Mouse (Mus musculus) right cerebral cortex, postnatal 36 days (tissue): ENCODE measurements around the gene Dock4.

Experiments
- DNase-seq, 2 experiments: peaks; one replicate each; pipeline ENCODE4 v3.0.0; 2022; ENCODE audit warnings: low spot score in 2 of 2, mixed read lengths in 1 of 2

The Dock4 gene

DNA sequence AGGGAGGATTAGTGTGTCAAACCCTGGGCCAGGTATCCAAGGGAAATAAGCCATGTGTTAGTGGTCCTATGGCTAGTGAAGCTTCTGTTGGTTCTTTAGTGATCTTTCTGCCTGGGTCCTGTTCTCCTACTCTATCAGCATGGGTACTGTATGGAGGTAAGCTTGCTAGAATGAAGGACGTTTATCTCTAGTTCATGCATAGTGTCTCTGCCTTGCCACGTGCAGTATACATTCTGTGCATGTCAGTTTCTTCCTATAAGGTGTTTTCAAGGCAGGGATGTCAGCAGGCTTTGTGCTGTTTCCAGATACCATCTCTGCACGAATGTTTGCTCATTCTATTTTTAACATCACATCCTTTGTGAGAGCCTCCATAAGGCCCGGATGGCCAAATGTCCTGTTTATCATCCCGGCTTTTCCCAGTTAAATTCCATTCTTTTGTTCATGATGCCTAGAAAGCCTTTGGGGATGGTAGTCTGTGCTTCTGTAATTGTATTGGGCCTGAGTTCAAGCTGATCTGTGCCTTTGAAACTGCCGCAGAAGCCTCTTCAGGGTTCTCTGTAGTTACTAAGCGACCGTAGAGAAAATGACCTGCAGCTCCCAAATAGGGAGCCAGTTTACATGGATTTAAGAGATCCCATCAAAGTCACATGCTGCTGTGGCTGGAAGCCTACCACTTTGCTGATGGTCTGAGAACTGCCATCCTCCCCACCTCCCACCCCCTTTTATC, 66.1 kb downstream of the Dock4 start:
- no peak for DNase-seq

- no peak for DNase-seq
These were observed 66.6 kb downstream of the Dock4 start for GRCm38 (mm10) chr12:40512370-40512693.

DNA sequence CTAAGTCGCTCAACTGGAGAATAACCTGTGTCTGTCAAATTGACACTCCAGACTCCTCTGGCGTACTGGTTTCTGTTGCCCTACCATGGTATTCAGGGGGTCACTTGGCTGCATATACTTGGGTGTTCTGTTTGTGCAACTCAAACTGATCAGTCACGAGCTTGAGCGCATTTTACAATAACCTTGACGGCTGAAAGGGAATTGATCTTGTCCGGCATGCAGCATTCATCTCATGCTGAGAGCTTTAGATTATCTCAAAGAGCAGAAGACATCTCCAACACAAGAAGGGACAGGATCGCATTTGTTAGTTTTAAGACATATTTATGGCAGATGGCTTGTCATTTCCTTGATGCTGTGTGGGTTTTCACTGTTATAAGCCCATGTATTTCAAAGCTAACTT, 67.2 kb downstream of the Dock4 start:
- no peak for DNase-seq

- DNase-seq: no peak
These were observed 68.3 kb downstream of the Dock4 start for GRCm38 (mm10) chr12:40514021-40514420.

DNA sequence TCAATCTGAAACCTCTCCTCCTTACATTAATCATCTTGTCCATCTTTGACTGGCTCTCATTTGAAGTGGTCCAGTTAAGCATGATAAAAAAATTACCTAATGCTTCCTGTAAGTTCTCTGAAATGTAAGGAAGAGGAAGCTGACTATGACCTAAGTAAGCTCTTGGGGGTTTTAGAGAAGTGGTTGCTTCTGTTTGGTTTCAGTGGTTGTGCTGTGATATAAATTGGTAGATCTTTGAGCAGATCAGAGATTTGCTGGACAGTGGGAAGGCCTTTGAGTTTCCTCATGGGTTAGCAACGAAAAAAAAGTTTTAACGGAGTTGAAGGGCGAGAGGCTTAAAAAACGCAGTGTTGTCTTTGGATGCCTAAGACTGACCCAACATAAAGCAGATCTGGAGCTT, 76.7 kb downstream of the Dock4 start:
- DNase-seq: no peak

DNA sequence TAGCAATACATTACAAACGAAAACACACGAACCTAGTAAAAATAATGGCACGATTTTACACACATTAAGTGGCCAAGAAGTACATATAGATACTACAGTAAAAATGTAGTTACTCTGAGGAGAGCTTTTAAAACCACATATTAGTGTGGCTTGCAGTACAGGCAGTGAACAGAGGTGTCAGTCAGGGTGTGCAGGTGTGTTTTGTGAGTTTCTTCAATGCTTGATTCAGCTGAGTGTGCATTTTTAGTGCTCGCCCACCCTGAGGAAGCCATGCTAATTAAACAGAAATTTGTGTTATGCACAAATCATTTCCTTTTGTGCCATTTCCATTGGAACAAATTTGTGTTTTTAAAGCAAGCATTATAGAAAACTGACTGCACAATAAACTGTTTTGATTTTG, 77.3 kb downstream of the Dock4 start:
- no peak for DNase-seq

GRCm38 (mm10) chr12:40525045-40525444, 79.3 kb downstream of the Dock4 start:
- no peak for DNase-seq

GRCm38 (mm10) chr12:40535655-40536618, 90.2 kb downstream of the Dock4 start:
- no peak for DNase-seq

GRCm38 (mm10) chr12:40537826-40538225, 92.1 kb downstream of the Dock4 start:
- DNase-seq: no peak

- no peak for DNase-seq
These were observed 92.6 kb downstream of the Dock4 start for GRCm38 (mm10) chr12:40538318-40538717.

DNA sequence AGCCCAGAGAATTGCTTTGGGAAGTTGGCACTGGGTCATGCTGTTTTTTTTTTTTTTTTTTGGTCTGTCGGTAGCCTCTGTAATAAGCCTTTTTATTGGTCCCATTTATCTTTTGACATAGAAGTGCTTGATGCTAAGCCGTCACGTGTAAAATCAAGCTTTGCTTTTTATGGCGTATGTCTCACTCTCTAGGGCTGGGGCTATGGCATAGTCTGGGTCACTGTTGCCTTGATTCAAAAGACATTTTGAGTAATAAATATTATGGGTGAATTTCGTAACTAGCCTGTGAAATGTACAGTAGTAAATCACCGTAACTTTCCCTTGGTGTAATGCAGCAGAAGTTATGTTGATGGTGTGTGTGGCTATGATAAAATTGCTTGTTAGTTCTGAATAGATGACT, 93.0 kb downstream of the Dock4 start:
- DNase-seq: no peak

DNA sequence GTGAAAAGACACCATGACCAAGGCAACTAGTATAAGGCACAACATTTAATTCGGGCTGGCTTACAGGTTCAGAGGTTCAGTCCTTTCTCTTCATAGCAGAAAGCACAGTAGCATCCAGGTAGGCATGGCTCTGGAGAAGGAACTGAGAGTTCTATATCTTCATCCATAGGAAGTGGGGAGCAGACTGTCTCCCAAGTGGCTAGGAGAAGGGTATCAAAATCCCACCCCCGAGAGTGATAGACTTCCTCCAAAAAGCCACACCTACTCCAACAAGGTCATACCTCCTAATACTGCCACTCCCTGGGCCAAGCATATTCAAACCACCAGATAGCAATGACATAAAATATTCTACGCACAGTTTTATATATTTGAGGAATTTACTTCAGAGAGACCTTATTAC, 98.5 kb downstream of the Dock4 start:
- DNase-seq: no peak

DNA sequence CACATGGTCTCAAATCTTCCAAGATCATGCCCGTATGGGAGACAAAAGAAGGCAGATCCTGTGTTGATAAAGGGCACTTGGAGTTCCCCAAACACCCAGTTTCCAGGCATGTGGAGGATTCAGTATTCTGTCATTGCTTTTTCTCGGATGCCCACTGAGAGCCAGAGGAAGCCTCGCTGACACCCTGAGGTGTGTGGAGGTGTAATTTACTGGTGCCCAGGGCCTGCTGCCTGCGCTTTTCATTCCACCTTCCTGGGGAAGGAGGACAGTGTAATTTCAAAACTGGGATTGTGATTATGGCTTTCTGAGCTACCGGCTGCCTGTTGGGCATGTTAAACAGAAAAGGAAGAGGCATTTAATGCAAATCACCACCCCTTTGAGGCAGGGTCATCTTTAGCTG, 101.1 kb downstream of the Dock4 start:
- no peak for DNase-seq

GRCm38 (mm10) chr12:40551317-40551716, 105.6 kb downstream of the Dock4 start:
- DNase-seq: no peak

DNA sequence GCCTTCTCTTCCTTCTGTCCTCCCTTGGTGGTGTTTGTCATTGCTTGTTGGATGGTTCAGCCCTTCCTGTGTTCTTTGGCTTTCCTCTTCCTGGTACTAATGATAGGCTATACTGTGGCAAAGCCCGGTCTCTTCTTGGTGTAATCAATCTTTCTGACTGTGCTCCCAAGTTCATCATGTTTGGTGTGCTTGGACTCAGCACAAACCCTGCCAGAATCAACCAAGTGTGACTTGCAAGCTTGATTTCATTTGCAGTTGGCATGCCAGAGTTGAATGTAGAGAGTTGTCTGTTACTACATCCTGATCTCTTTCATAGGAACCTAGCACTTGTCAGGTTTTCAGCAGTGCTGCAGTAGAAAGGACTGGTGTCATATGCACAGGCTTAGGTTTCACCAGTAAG, 106.4 kb downstream of the Dock4 start:
- DNase-seq: no peak

GRCm38 (mm10) chr12:40553929-40554328, 108.2 kb downstream of the Dock4 start:
- DNase-seq: no peak

- DNase-seq: no peak
These were observed 109.3 kb downstream of the Dock4 start for GRCm38 (mm10) chr12:40554941-40555511.

GRCm38 (mm10) chr12:40558600-40558999, 112.8 kb downstream of the Dock4 start:
- no peak for DNase-seq

GRCm38 (mm10) chr12:40559103-40559502, 113.4 kb downstream of the Dock4 start:
- no peak for DNase-seq

DNA sequence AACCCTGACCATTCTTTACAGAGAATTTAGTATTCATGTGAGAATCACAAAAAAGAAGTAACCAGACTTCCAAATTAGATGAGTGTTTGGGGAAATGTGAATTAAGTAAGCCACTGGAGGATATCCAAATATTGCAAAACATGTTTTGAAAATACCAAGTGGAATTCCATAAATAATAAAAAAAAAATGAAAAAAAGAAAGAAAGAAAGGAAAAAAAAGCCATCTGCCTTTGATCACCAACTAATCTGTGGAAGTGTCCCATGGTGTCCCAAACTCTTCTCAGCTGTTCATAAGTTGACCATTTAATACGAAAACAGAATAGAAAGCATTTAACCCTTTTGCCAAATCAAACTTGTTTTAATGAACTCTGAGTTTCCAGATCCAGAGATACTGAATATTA, 118.0 kb downstream of the Dock4 start:
- no peak for DNase-seq

DNA sequence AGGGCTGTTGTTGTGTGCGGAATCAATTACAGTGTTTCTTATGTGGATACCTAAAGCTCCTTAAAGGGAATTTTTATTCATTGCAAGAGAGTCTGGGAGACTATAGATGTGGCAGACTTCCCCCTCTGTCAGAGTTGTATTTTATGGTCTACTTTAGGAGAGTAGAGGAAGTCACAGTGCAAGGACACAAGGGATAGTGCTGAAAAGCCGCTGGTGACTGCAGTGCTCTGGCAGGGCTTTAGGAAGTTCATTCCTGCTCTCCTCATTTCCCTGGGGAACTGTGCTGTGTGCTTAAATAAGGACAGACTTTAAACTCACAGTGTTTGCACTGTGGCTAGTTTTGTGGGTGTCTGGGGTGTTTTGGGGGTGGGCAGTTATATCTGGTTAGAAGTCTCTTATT, 118.5 kb downstream of the Dock4 start:
- DNase-seq: no peak

- DNase-seq: no peak
These were observed 122.7 kb downstream of the Dock4 start for GRCm38 (mm10) chr12:40568365-40568885.
